Mouse (Mus musculus): ENCODE measurements around the gene Rpl7a.

Rpl7a gene

GRCm38 (mm10) chr2:26956811-26957487 is 46.4 kb downstream of the Rpl7a start:
- DNase-seq: no peak

- DNase-seq: no peak
Measured at GRCm38 (mm10) chr2:26957488-26957859, 46.9 kb downstream of the Rpl7a start.

- DNase-seq: no peak
Measured at GRCm38 (mm10) chr2:26960756-26961155, 50.2 kb downstream of the Rpl7a start.
